Mouse (Mus musculus): ENCODE measurements around the gene Ucma.

- TF ChIP-seq POLR2A (IDR thresholded peaks at IDR 0.05; ENCODE audit: control insufficient read depth, low read depth, low read length) (no peak), CTCF (IDR thresholded peaks at IDR 0.05; ENCODE audit: control insufficient read depth, insufficient read depth, insufficient replicate concordance, low read depth, low read length) (no peak)
Measured at GRCm38 (mm10) chr2:4978091-4978490, 2.2 kb downstream of the Ucma start.
